Mouse (Mus musculus) limb, embryonic 15.5 days (tissue): ENCODE data around the gene 4931428F04Rik. TPM values are rescaled to one million over a fixed set of nuclear protein-coding genes. Genes with fewer than 3 reads are reported as not detected.
"Not testable (repeated sequence)": the region's sequence is repeated elsewhere in the genome, so short reads cannot be mapped to it uniquely, and the experiment has no call there.

Source experiments
- ATAC-seq: fragments of 200-750 bp; cut with Nextera tagmentation; 2 replicates; pipeline ENCODE4 v1.8.0; 2017; ENCODE audit warnings: low read depth, moderate TSS enrichment; ENCODE audit not compliant: insufficient number of reproducible peaks, low FRiP score, low TSS enrichment
- H3K27ac ChIP-seq: fragments of 300-500 bp; sonication (generic); 2 replicates; pipeline ENCODE4 v1.5.1; 2015; ENCODE audit warnings: moderate library complexity, mild to moderate bottlenecking, inconsistent platforms
- H3K27me3 ChIP-seq: fragments of 300-500 bp; sonication (generic); 2 replicates; pipeline ENCODE4 v1.6.1; 2015; ENCODE audit warnings: inconsistent platforms
- H3K36me3 ChIP-seq: fragments of 300-500 bp; sonication (generic); 2 replicates; pipeline ENCODE4 v1.6.1; 2015; ENCODE audit warnings: inconsistent platforms
- H3K4me1 ChIP-seq: fragments of 300-500 bp; sonication (generic); 2 replicates; pipeline ENCODE4 v1.6.1; 2015; ENCODE audit warnings: inconsistent platforms
- H3K4me2 ChIP-seq: fragments of 300-500 bp; sonication (generic); 2 replicates; pipeline ENCODE4 v1.6.1; 2015; ENCODE audit warnings: mild to moderate bottlenecking, inconsistent platforms
- H3K4me3 ChIP-seq: fragments of 300-500 bp; sonication (generic); 2 replicates; pipeline ENCODE4 v1.5.1; 2015; ENCODE audit warnings: mild to moderate bottlenecking, inconsistent platforms
- H3K9ac ChIP-seq: fragments of 300-500 bp; sonication (generic); 2 replicates; pipeline ENCODE4 v1.6.1; 2015; ENCODE audit warnings: inconsistent platforms
- H3K9me3 ChIP-seq: fragments of 300-500 bp; sonication (generic); 2 replicates; pipeline ENCODE4 v1.6.1; 2016; ENCODE audit warnings: inconsistent platforms
- WGBS: fragments of 180-500 bp; shearing (Covaris S2); methylation state at CpG from one replicate; pipeline ENCODE4 v1.1.7; 2015; 5-methylcytosine and 5-hydroxymethylcytosine counted together
- polyA plus RNA-seq: library from polyadenylated mRNA; unstranded; fragments of >200 nt; fragmentation: Nextera tagmentation; extraction: Ambion mirVana; gene quantifications from 2 replicates; pipeline ENCODE4 v1.2.1, GENCODE M21; 2015

The 4931428F04Rik gene
- polyA plus RNA-seq, 1 experiment from 2014 or later: 11.1 TPM

DNA sequence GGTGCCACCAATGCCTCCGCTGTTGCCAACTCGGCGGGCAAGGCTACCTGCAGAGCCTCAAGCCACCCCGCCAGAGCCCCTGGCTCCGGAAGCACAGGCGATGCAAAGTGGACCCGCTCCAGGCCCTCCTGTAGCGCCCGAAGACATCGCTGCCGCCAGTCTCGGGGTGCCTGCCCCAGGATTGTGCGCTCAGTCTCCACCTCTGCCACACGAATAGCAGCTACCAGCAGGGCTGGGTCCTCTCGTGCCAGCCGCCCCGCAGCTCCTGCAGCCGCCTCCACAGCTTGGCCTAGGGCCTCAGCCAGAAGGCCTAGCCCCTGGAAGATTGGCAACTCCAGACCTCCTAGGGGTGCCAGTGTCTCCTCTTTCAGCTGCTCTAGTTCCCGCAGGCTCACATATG lies 3.7 kb upstream of the 4931428F04Rik start:
- Histone ChIP-seq H3K27me3 (peaks cover 20% of the 10 kb centered on the region), H3K9me3 (no peaks in the 10 kb centered on the region), H3K36me3 (no peaks in the 10 kb centered on the region), H3K4me1 (peaks cover 36% of the 10 kb centered on the region), H3K4me3 (no peak overlapping the region), H3K27ac (no peak overlapping the region), H3K9ac (no peak overlapping the region), H3K4me2 (no peak overlapping the region)
- 68% methylated on average over 19 of the region's 19 CpGs for WGBS
- ATAC-seq: no peak

DNA sequence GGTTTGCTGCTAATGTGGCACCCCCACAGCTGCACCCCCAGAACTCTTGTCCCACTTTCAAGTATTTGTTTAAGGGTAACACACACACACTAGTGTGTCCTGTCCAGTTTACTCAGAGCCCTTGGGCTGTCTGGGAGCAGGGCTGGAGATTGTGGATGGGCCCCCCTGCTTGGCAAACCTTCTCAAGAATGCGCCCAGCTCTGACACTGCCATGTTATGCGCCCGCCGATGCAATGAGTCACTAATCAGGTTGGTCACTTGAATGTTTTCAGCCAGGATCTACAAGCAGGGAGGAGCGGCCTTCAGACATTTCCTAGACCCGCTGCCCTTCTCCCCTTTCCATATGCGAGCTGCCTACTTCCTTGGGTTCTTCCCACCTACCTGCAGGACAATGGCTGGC lies 2.8 kb upstream of the 4931428F04Rik start:
- Histone ChIP-seq H3K9ac (no peak overlapping the region), H3K4me3 (no peak overlapping the region), H3K27me3 (peaks cover 20% of the 10 kb centered on the region), H3K36me3 (no peaks in the 10 kb centered on the region), H3K27ac (no peak overlapping the region), H3K4me1 (peaks cover 39% of the 10 kb centered on the region), H3K4me2 (no peak overlapping the region), H3K9me3 (no peaks in the 10 kb centered on the region)
- no peak for ATAC-seq
- 85% methylated on average over 7 of the region's 7 CpGs for WGBS

DNA sequence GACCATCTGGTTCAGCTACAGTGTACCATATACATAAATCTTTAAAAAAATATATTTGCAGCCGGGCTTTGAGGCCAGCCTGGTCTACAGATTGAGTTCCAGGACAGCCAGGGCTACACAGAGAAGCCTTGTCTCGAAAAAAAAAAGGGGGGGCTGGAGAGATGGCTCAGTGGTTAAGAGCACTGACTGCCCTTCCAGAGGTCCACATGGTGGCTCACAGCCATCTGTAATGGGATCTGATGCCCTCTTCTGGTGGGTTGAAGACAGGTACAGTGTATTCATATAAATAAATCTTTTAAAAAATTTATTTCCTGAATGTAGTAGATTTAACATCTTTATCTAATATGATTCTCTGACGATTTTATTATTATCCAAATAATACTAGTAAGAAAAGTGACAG lies 2.1 kb upstream of the 4931428F04Rik start:
- H3K27me3 ChIP-seq: peaks cover 20% of the 10 kb centered on the region
- H3K4me3 ChIP-seq, H3K4me2 ChIP-seq, H3K36me3 ChIP-seq, H3K9ac ChIP-seq, ATAC-seq, H3K9me3 ChIP-seq, H3K27ac ChIP-seq: not testable (repeated sequence)
- 61% methylated on average over 3 of the region's 3 CpGs for WGBS
- peaks cover 34% of the 10 kb centered on the region for H3K4me1 ChIP-seq

DNA sequence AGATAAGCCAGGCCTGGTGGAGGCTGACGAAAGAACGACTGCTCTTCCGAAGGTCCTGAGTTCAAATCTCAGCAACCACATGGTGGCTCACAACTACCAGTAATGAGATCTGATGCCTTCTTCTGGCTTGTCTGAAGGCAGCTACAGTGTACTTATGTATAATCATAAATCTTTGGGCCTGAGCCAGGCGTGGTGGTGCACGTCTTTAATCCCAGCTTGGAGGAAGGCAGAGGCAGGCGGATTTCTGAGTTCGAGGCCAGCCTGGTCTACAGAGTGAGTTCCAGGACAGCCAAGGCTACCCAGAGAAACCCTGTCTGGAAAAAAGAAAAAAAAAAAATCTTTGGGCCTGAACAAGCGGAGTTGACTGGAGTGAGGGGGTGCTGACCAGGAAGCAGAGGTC lies 1.7 kb upstream of the 4931428F04Rik start:
- ATAC-seq, H3K27ac ChIP-seq, H3K9ac ChIP-seq, H3K4me3 ChIP-seq, H3K4me2 ChIP-seq, H3K9me3 ChIP-seq, H3K36me3 ChIP-seq: not testable (repeated sequence)
- Histone ChIP-seq H3K27me3 (peaks cover 20% of the 10 kb centered on the region), H3K4me1 (peaks cover 32% of the 10 kb centered on the region)
- WGBS: 82% methylated on average over 8 of the region's 8 CpGs

DNA sequence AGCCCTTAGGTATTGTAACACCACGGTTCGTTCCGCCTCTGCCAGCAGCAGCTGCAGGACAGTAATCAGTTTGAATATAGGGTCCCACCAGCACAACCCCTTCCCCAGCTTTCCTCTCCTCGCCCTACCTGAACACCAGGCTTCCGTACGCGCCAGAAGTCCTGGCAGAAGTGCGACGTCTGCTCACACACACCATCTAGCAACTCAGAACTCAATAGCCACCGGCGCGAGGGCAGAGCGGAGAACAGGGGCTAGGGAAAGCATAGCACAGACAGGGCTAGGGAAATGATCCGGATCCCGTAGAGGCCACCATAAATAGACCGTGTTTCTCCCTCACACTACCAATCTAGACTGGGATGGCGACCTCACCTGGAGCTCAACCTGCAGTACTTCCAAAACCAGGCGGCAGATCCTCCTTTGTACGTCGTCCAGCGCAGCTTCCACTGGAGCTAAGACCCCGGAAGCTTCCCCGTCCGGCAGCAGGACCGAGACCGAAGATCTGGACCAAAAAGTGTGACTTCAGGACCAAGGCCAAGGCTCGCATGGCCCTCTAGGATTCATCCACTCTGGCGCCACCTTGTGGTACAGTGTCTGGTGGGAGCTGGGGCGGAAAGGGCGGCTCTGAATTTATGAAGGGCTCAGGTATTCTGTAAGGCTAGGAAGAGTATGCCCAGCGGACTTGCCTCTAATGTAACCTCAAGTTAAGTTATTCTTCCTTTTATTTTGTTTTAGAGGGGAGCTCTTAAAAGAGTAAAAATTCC lies 1.1 kb upstream of the 4931428F04Rik start:
- Histone ChIP-seq H3K27me3 (peaks cover 20% of the 10 kb centered on the region), H3K9ac (no peak overlapping the region), H3K4me2 (peak overlapping the region; percentile 79), H3K27ac (no peak overlapping the region), H3K9me3 (no peaks in the 10 kb centered on the region), H3K36me3 (no peaks in the 10 kb centered on the region), H3K4me3 (peak overlapping the region; percentile 16; the same call in 1 of the 2 replicates), H3K4me1 (peaks cover 32% of the 10 kb centered on the region)
- 7% methylated on average over 31 of the region's 31 CpGs for WGBS
- no peak for ATAC-seq

DNA sequence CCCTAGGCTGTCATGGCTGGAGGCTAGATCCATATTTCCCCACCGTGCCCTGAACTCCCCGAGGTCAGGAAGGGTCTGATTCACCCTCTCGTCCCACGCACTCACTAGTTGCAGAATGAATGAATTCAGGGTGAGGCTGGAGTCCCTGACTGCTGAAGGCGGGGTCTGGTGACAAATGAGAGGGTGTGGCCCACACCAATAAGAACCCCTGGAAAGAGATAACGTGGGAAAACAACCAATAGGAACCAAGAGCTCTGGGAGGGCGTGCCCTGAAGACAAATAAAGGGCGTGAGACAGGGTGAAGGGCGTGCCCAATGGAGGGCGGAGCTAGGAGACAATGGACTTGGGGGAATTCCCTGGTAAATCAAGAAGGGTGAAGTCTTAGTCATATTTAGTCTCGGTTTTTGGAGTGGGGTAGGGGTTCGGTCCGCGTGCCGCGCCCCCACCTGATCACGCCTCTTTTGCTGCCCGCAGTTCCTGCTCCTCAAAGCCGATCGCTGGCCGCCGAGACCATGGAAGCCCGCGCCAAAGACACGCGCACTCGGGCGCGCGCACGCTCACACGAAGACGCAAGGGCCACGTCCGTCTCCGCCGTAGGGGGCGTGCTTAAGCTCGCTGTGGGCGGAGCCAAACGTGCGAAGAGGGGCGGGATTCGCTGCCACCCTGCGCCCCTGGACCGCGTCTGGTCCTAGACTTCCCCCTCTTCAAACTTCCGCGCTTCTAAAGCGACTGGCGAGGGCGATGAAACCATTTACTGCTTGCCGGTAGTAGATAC lies 519 bp downstream of the 4931428F04Rik start:
- under 1% methylated on average over 53 of the region's 53 CpGs for WGBS
- peak; percentile 87 for ATAC-seq

DNA sequence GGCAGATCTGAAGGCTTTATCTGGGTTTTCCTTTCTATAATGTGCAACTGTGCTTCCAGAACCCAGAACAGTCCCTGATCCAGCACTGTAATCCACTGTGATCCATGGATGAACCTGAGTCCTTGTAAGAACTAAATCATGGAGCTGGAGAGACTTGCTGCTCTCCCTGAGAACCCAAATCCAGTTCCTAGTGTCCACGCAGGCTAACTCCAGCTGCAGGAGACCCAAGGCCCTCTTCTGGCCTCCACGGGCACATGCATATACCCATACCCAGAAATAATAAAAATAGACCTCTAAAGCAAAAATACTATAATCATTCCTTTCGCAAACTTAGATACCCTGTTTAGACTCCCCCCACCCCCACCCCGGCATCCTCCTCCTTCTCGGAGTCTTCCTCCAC lies 1.4 kb downstream of the 4931428F04Rik start:
- Histone ChIP-seq H3K27ac (no peak overlapping the region), H3K36me3 (0 out of 2 replicates have a peak, but pooled peaks cover 10% of the 10 kb centered on the region), H3K9me3 (no peaks in the 10 kb centered on the region), H3K4me3 (peak overlapping the region; percentile 53; the same call in 1 of the 2 replicates), H3K27me3 (peaks cover 18% of the 10 kb centered on the region), H3K4me1 (peaks cover 32% of the 10 kb centered on the region), H3K4me2 (peak overlapping the region; percentile 79), H3K9ac (no peak overlapping the region)
- no peak for ATAC-seq
- WGBS: 84% methylated on average over 5 of the region's 5 CpGs

More for the DNA sequence above, 519 bp downstream of the 4931428F04Rik start:
- Histone ChIP-seq H3K27me3 (peaks cover 20% of the 10 kb centered on the region), H3K27ac (peak overlapping the region; percentile 83), H3K9ac (peak overlapping the region; percentile 26), H3K4me2 (peak overlapping the region; percentile 79), H3K36me3 (0 out of 2 replicates have a peak, but pooled peaks cover 10% of the 10 kb centered on the region), H3K4me3 (peak overlapping the region; percentile 53), H3K4me1 (peaks cover 32% of the 10 kb centered on the region), H3K9me3 (no peaks in the 10 kb centered on the region)

DNA sequence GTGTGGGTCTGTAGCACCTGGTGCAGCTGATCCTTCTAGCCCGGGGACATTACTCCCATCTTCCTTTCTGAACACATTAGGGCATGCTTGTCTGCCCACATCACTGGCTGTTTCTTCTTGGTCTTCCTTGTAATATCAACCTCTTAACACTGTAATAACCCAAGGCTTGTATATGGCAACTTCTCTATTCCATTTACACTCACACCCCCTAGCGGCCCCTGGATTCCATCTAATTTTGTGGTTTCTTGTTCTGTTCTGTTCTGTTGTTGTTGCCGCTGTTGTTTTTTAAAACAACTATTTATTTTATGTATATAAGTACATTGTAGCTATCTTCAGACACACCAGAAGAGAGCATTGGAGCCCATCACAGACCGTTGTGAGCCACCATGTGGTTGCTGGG lies 2.8 kb downstream of the 4931428F04Rik start:
- no peaks in the 10 kb centered on the region for H3K9me3 ChIP-seq
- H3K27ac ChIP-seq: no peak overlapping the region
- ATAC-seq: no peak
- peaks cover 11% of the 10 kb centered on the region; the same call in 1 of the 2 replicates for H3K36me3 ChIP-seq
- WGBS: 92% methylated on average over 4 of the region's 4 CpGs
- no peak overlapping the region for H3K4me3 ChIP-seq
- H3K9ac ChIP-seq: no peak overlapping the region
- peaks cover 37% of the 10 kb centered on the region for H3K4me1 ChIP-seq
- H3K4me2 ChIP-seq: no peak overlapping the region
- H3K27me3 ChIP-seq: peaks cover 12% of the 10 kb centered on the region

DNA sequence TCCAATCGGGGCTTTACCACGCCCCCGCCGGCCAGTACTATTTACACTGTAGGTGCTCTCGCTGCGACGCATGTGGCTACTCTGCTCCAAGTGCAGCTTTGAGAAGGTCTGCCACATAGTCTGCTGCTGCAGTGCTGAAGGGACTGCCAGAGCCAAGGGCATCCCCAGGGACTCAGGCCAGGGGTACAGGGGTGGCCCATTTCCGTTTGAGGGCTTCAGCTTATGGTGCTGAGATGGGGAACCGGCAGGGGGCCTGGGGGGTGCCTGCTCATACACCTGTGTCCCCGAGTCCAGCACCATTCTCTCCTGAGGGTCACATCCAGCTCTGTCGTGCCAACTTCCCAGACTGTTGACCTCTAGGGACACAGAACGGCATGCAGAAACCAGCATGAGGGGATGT lies 4.2 kb downstream of the 4931428F04Rik start:
- no peak overlapping the region for H3K27ac ChIP-seq
- peaks cover 8% of the 10 kb centered on the region for H3K27me3 ChIP-seq
- H3K4me1 ChIP-seq: peaks cover 32% of the 10 kb centered on the region
- H3K4me2 ChIP-seq: no peak overlapping the region
- 47% methylated on average over 12 of the region's 12 CpGs for WGBS
- no peak overlapping the region for H3K4me3 ChIP-seq
- no peak overlapping the region for H3K9ac ChIP-seq
- H3K36me3 ChIP-seq: peaks cover 13% of the 10 kb centered on the region; the same call in 1 of the 2 replicates
- H3K9me3 ChIP-seq: no peaks in the 10 kb centered on the region
- no peak for ATAC-seq

DNA sequence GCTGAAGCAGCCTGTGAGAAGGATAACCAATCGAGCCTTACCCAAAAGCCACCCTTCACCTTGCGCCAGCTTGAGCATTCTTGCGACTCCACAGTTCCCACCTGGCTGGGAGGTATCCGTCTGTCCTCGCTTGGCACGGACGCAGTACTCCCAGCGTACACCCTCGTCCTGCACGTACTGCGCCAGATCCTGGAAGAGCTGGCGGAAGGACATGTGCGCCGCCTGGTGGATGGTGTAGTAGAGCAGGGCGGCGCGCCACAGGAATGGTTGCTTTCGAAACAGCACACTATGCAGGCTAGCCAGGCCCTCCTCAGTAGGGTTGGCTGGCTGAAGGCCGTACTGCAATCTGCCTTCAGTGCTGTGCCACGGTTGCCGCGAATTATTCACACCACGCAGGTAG lies 6.6 kb downstream of the 4931428F04Rik start:
- peak; percentile 47; the same call in 1 of the 2 replicates for ATAC-seq
- no peak overlapping the region for H3K27ac ChIP-seq
- peaks cover 13% of the 10 kb centered on the region; the same call in 1 of the 2 replicates for H3K36me3 ChIP-seq
- H3K4me2 ChIP-seq: no peak overlapping the region
- H3K4me1 ChIP-seq: peaks cover 19% of the 10 kb centered on the region
- no peaks in the 10 kb centered on the region for H3K9me3 ChIP-seq
- WGBS: 22% methylated on average over 23 of the region's 23 CpGs
- H3K4me3 ChIP-seq: no peak overlapping the region
- peaks cover 20% of the 10 kb centered on the region for H3K27me3 ChIP-seq
- H3K9ac ChIP-seq: no peak overlapping the region

DNA sequence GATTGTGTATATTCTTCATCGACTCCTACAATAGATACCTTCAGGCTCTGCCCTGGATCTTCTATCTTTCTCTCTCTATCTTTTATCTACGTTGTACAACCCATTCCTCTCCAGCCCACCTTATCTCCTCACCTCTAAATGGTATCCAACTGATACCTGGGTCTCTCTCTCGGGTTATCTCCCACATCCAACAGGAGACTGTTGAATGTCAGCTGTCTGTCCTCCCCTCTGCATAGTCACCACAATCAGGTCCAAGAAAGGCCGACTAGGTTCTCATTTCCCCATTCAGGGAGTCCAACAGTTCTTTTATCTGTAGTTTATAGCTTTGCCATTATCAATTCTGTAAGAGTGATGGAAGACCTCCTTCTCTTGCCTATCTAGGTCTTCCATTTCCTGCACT lies 7.4 kb downstream of the 4931428F04Rik start:
- Histone ChIP-seq H3K36me3 (peaks cover 13% of the 10 kb centered on the region; the same call in 1 of the 2 replicates), H3K27ac (no peak overlapping the region), H3K9ac (no peak overlapping the region), H3K9me3 (no peaks in the 10 kb centered on the region), H3K4me2 (no peak overlapping the region), H3K4me3 (no peak overlapping the region), H3K4me1 (peaks cover 16% of the 10 kb centered on the region), H3K27me3 (peaks cover 29% of the 10 kb centered on the region)
- 84% methylated on average over 4 of the region's 4 CpGs for WGBS
- no peak for ATAC-seq

DNA sequence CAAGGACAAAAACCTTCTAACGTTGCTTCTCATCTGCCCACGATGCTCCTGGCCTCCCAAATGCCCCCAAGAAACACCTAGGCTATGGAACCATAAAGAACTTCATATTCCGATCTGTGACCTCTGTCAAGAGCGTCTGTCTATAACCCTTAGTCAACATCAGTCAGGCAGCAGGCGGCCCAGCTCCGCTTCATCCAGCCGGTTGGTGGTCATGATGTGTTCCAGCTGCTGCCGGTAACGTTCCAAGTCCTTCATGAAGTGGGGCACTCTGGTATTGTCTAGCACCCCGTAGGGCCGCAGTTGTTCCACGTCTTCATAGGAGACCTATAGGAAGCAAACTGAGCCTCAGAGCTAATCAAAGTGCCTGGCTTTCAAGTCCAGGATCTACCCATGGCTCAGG lies 7.8 kb downstream of the 4931428F04Rik start:
- H3K9ac ChIP-seq: no peak overlapping the region
- peaks cover 16% of the 10 kb centered on the region for H3K4me1 ChIP-seq
- peaks cover 33% of the 10 kb centered on the region for H3K27me3 ChIP-seq
- no peak overlapping the region for H3K4me3 ChIP-seq
- H3K27ac ChIP-seq: no peak overlapping the region
- peaks cover 13% of the 10 kb centered on the region; the same call in 1 of the 2 replicates for H3K36me3 ChIP-seq
- WGBS: 78% methylated on average over 12 of the region's 12 CpGs
- no peaks in the 10 kb centered on the region for H3K9me3 ChIP-seq
- no peak overlapping the region for H3K4me2 ChIP-seq
- no peak for ATAC-seq
